Comparison of ENCODE assay signal across 8 mouse cellular contexts in genomic region chr9:105520776-105521552, GRCm38 (mm10). TPM values are rescaled to one million over a fixed set of nuclear protein-coding genes. Genes with fewer than 3 reads are reported as not detected.
DNase-seq lines count a peak whose midpoint lies in the region; ATAC-seq lines count a peak whose summit lies in the region.

No protein-coding gene starts in this region.

- peak; percentile 53 for DNase-seq in adrenal gland, adult 2 months
- DNase-seq in adrenal gland, adult 8-10 months: no peak
- peak; percentile 19 for DNase-seq in ZHBTc4 (ENCODE audit: low read depth, low spot score)
- DNase-seq in left cerebral cortex, adult 11 months (ENCODE audit: low spot score): no peak
- DNase-seq in T-cell, adult 2 months (ENCODE audit: low spot score): no peak

- peak overlapping the region; percentile 83 for H3K27ac ChIP-seq in heart, embryonic 11.5 days (ENCODE audit: low read depth, low read length)
- no peak overlapping the region for H3K27ac ChIP-seq in limb, embryonic 15.5 days
- no peak overlapping the region for H3K27ac ChIP-seq in neural tube, embryonic 15.5 days (replicated peaks)

- whole genome bisulfite sequencing in heart, embryonic 11.5 days (ENCODE audit: insufficient replicate concordance): 19% methylated on average over 24 of the region's 24 CpGs
- 39% methylated on average over 24 of the region's 24 CpGs for WGBS in limb, embryonic 15.5 days
- WGBS in neural tube, embryonic 15.5 days: 59% methylated on average over 24 of the region's 24 CpGs

- H3K4me2 ChIP-seq in heart, embryonic 11.5 days: peak overlapping the region; percentile 70
- H3K4me2 ChIP-seq in limb, embryonic 15.5 days: no peak overlapping the region
- peak overlapping the region; percentile 7; the same call in 1 of the 2 replicates for H3K4me2 ChIP-seq in neural tube, embryonic 15.5 days

- H3K36me3 ChIP-seq in heart, embryonic 11.5 days (ENCODE audit: control insufficient read depth, insufficient read depth, low read length): no peaks in the 10 kb centered on the region
- no peaks in the 10 kb centered on the region for H3K36me3 ChIP-seq in limb, embryonic 15.5 days
- no peaks in the 10 kb centered on the region for H3K36me3 ChIP-seq in neural tube, embryonic 15.5 days

- peaks cover 16% of the 10 kb centered on the region; the same call in 1 of the 2 replicates for H3K4me1 ChIP-seq in heart, embryonic 11.5 days (ENCODE audit: control insufficient read depth, insufficient read depth, low read length)
- H3K4me1 ChIP-seq in limb, embryonic 15.5 days: peaks cover 26% of the 10 kb centered on the region
- peaks cover 17% of the 10 kb centered on the region for H3K4me1 ChIP-seq in neural tube, embryonic 15.5 days

- H3K4me3 ChIP-seq in heart, embryonic 11.5 days (ENCODE audit: low read depth, low read length): peak overlapping the region; percentile 39
- H3K4me3 ChIP-seq in limb, embryonic 15.5 days: peak overlapping the region; percentile 7; the same call in 1 of the 2 replicates
- H3K4me3 ChIP-seq in neural tube, embryonic 15.5 days (replicated peaks): no peak overlapping the region

- no peaks in the 10 kb centered on the region for H3K9me3 ChIP-seq in heart, embryonic 11.5 days (replicated peaks; ENCODE audit: control insufficient read depth, low read length)
- no peaks in the 10 kb centered on the region for H3K9me3 ChIP-seq in limb, embryonic 15.5 days
- H3K9me3 ChIP-seq in neural tube, embryonic 15.5 days (replicated peaks): no peaks in the 10 kb centered on the region

- peak overlapping the region; percentile 17; the same call in 1 of the 2 replicates for H3K9ac ChIP-seq in heart, embryonic 11.5 days (ENCODE audit: low read depth, low read length)
- H3K9ac ChIP-seq in limb, embryonic 15.5 days: no peak overlapping the region
- H3K9ac ChIP-seq in neural tube, embryonic 15.5 days (replicated peaks): no peak overlapping the region

- no peaks in the 10 kb centered on the region for H3K27me3 ChIP-seq in heart, embryonic 11.5 days (ENCODE audit: control insufficient read depth, insufficient read depth, low read length)
- H3K27me3 ChIP-seq in limb, embryonic 15.5 days: no peaks in the 10 kb centered on the region
- H3K27me3 ChIP-seq in neural tube, embryonic 15.5 days (replicated peaks): no peaks in the 10 kb centered on the region

- ATAC-seq in heart, embryonic 11.5 days (replicated peaks; ENCODE audit: insufficient number of reproducible peaks, low FRiP score, low TSS enrichment): peak; percentile 77
- peak; percentile 35; the same call in 1 of the 2 replicates for ATAC-seq in limb, embryonic 15.5 days (ENCODE audit: insufficient number of reproducible peaks, low FRiP score, low TSS enrichment, low read depth)
- no peak for ATAC-seq in neural tube, embryonic 15.5 days (ENCODE audit: low FRiP score)

RNA-seq across cellular contexts. Expression of gene Atp2c1, which starts 6.2 kb away (rescaled TPM):
- total RNA-seq in adrenal gland, adult 2 months (2021): 10 to 100 TPM; 85.5 to 90.5 TPM
- 53.6 and 54.5 TPM in 2 replicates for polyA plus RNA-seq in adrenal gland, adult 2 months (2012; rRNA removed)
- total RNA-seq in adrenal gland, adult 8-10 months (2022): 10 to 100 TPM; 71.0 to 90.9 (median 89.5) TPM
- polyA plus RNA-seq in heart, embryonic 11.5 days (2014; fragmentation: Nextera tagmentation; extraction: Ambion mirVana): 53.0 and 61.4 TPM in 2 replicates
- polyA plus RNA-seq in limb, embryonic 15.5 days (2015; fragmentation: Nextera tagmentation; extraction: Ambion mirVana): 56.2 and 59.1 TPM in 2 replicates
- polyA plus RNA-seq in neural tube, embryonic 15.5 days (2015; fragmentation: Nextera tagmentation; extraction: Ambion mirVana): 86.7 and 90.0 TPM in 2 replicates

Comparison
In these comparisons a context has a peak if more than half of its experiments do, and no peak if none do; other contexts are left out.
1. DNase-seq: peak in adrenal gland, adult 2 months (single experiment) and ZHBTc4 (single experiment); none in adrenal gland, adult 8-10 months (single experiment), left cerebral cortex, adult 11 months (single experiment) and T-cell, adult 2 months (single experiment).